Mouse (Mus musculus): ENCODE measurements around the gene Crocc. TPM values are rescaled to one million over a fixed set of nuclear protein-coding genes. Genes with fewer than 3 reads are reported as not detected.

Gene Crocc
- 5.3 and 5.5 TPM in 2 replicates for polyA plus RNA-seq (2015; fragmentation: Nextera tagmentation; extraction: Ambion mirVana)

DNA sequence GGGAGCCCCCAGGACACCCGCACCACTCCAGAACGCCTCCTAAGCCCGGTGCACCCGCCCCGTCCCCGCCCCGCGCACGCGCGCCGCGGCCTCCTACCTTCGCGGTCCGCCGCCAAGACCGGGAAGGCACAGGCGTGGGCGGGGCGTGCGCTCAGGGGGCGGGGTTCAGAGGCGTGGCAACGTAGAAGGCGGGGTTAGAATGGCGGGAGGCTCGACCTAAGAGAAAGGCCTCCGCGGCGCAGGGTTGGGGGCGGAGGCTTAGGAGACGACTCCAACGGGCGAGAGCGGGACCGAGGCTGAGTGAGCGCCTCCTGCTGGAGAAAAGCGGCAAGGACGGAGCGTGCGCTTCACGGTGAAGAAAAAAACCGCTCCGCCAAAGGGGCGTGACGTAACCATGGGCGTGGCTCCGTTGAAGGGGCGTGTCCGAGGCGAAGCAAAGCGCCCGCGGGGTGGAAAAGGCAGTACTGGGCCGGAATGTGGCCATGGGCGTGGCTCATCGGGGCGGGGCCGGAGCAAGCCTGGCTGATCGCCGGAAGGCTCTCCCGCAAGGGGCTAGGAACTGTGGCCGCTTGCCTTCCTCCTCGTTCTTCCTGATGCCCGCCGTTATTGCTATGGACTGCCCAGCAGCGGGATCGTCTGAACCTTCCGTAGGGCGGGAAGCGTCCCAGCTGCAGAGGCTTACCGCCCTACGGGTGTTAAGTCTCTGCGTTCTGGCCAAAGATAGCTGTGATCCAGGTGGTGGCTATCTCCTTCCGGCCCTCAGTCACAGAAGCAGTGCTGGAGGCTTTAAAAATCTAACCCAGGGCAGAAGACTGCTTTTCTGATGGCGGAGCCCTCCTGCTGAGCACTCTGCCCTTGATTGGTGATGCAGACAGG, at the start of gene Crocc:
Crocc (minus strand) TSS at position 125 of the 876 bp plus-strand sequence.
- peak within 1 kb of the TSS; percentile 76 for H3K4me2 ChIP-seq (ENCODE audit: low read depth, low read length)
- no peaks in the 10 kb centered on the region for H3K27me3 ChIP-seq (ENCODE audit: control insufficient read depth, insufficient read depth, low read depth, low read length)
- no peaks in the 10 kb centered on the region for H3K9me3 ChIP-seq (ENCODE audit: control insufficient read depth, low read length)
- H3K4me1 ChIP-seq (replicated peaks; ENCODE audit: control insufficient read depth, insufficient read depth, low read length), result peaks cover 19% of the 10 kb centered on the region
- peak; percentile 97 for ATAC-seq (ENCODE audit: low read depth)
- peak within 1 kb of the TSS; percentile 96 for H3K27ac ChIP-seq (ENCODE audit: low read length)
- H3K36me3 ChIP-seq (ENCODE audit: control insufficient read depth, insufficient read depth, low read length), result peaks cover 9% of the 10 kb centered on the region; the same call in 1 of the 2 replicates
- H3K4me3 ChIP-seq (ENCODE audit: low read length), result peak within 1 kb of the TSS; percentile 67
- H3K9ac ChIP-seq (ENCODE audit: low read length), result peak within 1 kb of the TSS; percentile 83
- under 1% methylated on average over 75 of the region's 77 CpGs for WGBS

DNA sequence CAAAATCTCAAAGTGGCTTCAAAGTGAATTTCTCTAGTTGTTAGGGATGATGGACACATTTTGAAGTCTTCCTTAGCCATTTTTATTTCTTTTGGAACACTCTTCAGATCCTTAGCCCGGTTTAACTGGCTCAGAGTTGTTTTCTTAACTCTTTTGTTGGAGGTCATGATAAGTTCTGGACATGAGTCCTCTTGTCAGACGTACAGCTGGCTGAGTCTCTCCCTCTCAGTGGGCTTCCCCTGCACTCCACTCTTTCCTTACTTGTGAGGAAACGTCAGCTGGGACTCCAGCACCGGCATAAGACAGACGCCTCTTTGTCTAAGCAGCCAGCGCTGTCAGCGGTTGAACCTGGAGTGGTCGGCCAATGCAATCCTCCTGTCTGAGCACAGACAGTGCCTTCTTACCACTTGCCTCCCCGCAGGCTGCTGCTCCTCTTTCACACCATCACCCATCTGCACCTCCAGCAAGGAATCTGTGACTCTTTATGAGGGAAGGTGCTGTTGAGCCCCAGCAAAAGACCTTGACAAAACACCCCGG, 47.9 kb upstream of the Crocc start:
- H3K9ac ChIP-seq (ENCODE audit: low read length), result no peak overlapping the region
- WGBS, result 11% methylated on average over 10 of the region's 10 CpGs
- H3K4me3 ChIP-seq (ENCODE audit: low read length), result no peak overlapping the region
- H3K9me3 ChIP-seq (ENCODE audit: control insufficient read depth, low read length), result no peaks in the 10 kb centered on the region
- peaks cover 17% of the 10 kb centered on the region; the same call in 1 of the 2 replicates for H3K36me3 ChIP-seq (ENCODE audit: control insufficient read depth, insufficient read depth, low read length)
- H3K27me3 ChIP-seq (ENCODE audit: control insufficient read depth, insufficient read depth, low read depth, low read length), result no peaks in the 10 kb centered on the region
- H3K4me2 ChIP-seq (ENCODE audit: low read depth, low read length), result no peak overlapping the region
- no peak overlapping the region for H3K27ac ChIP-seq (ENCODE audit: low read length)
- H3K4me1 ChIP-seq (replicated peaks; ENCODE audit: control insufficient read depth, insufficient read depth, low read length), result peaks cover 2% of the 10 kb centered on the region; the same call in 1 of the 2 replicates
- ATAC-seq (ENCODE audit: low read depth), result no peak

DNA sequence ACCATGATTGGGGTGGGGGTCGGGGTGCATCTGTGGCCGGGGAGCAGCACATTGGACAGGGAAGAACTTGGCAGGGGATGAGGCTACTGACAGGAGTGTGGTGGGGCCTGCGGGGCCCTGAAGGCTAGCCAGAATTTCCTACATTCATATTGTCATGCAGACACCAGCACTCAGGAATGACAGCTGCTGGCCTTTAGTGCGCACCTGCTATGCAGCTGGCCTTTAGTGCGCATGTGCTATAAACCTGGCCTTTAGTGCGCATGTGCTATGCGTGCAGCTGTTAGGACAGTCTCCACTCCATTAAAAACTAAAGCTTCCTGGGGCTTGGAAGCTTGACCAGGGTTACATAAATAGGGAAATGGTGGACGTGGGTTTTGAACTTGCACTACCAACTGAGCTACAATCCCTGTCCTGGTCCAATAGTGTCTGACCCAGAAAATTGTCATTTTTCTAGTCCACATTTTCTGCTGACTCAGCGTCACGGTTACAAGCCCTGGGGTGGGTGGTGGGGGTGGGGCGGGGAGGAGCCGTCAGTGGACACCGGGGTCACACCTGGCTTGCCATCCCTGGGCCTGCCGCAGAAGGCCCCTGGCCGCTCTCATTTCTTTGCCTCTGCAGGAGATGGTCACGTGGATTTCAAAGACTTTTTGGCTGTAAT, 46.3 kb upstream of the Crocc start:
- Histone ChIP-seq H3K4me2 (ENCODE audit: low read depth, low read length) (no peak overlapping the region), H3K27me3 (ENCODE audit: control insufficient read depth, insufficient read depth, low read depth, low read length) (no peaks in the 10 kb centered on the region), H3K27ac (ENCODE audit: low read length) (no peak overlapping the region), H3K4me3 (ENCODE audit: low read length) (no peak overlapping the region), H3K9ac (ENCODE audit: low read length) (no peak overlapping the region), H3K36me3 (ENCODE audit: control insufficient read depth, insufficient read depth, low read length) (peaks cover 10% of the 10 kb centered on the region; the same call in 1 of the 2 replicates), H3K4me1 (replicated peaks; ENCODE audit: control insufficient read depth, insufficient read depth, low read length) (peaks cover 2% of the 10 kb centered on the region; the same call in 1 of the 2 replicates), H3K9me3 (ENCODE audit: control insufficient read depth, low read length) (no peaks in the 10 kb centered on the region)
- 71% methylated on average over 16 of the region's 16 CpGs for WGBS
- ATAC-seq (ENCODE audit: low read depth), result no peak

DNA sequence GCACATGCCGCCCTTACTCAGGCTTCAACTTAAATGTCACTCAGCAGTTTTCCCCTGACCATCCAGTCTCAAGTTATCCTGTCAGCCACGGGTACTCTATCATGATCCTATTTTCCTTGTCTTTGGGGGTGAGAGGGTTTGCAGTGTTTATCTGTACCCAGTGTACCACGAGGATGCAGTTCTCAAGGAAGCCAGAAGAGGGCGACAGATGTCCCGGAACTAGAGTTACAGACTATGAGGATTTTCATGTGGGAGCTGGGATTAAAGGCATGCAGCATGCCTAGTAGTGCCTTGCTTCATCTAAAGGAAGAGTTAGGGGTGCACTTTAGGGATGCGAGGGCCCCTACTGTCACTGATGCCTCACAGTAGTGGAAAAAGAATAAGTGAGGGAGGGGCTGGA, 41.5 kb upstream of the Crocc start:
- H3K4me2 ChIP-seq (ENCODE audit: low read depth, low read length), result no peak overlapping the region
- 64% methylated on average over 6 of the region's 6 CpGs for WGBS
- no peak for ATAC-seq (ENCODE audit: low read depth)
- H3K9me3 ChIP-seq (ENCODE audit: control insufficient read depth, low read length), result no peaks in the 10 kb centered on the region
- H3K36me3 ChIP-seq (ENCODE audit: control insufficient read depth, insufficient read depth, low read length), result no peaks in the 10 kb centered on the region
- no peak overlapping the region for H3K4me3 ChIP-seq (ENCODE audit: low read length)
- H3K4me1 ChIP-seq (replicated peaks; ENCODE audit: control insufficient read depth, insufficient read depth, low read length), result no peaks in the 10 kb centered on the region
- no peaks in the 10 kb centered on the region for H3K27me3 ChIP-seq (ENCODE audit: control insufficient read depth, insufficient read depth, low read depth, low read length)
- no peak overlapping the region for H3K27ac ChIP-seq (ENCODE audit: low read length)
- H3K9ac ChIP-seq (ENCODE audit: low read length), result no peak overlapping the region

DNA sequence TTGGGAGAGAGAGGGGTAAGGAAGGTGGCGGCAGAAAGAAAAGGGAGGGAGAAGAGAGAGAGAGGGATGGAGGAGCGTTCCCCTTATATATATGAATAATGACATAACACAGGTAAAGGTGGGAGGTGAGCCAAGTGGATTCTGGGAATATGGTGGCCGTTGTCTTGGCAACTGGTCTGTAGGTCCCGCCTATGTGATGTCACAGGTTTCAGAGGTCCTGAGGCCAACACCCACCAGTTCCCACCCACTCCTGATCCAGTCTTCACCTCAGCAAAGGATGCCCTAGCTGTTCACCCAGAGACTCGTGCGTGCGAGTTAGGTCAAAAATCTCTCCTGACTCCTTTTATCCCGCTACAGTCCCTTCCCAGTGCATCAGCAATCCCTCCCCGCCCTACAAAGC, 40.9 kb upstream of the Crocc start:
- no peak overlapping the region for H3K4me2 ChIP-seq (ENCODE audit: low read depth, low read length)
- no peaks in the 10 kb centered on the region for H3K4me1 ChIP-seq (replicated peaks; ENCODE audit: control insufficient read depth, insufficient read depth, low read length)
- no peaks in the 10 kb centered on the region for H3K27me3 ChIP-seq (ENCODE audit: control insufficient read depth, insufficient read depth, low read depth, low read length)
- no peak overlapping the region for H3K4me3 ChIP-seq (ENCODE audit: low read length)
- no peaks in the 10 kb centered on the region for H3K36me3 ChIP-seq (ENCODE audit: control insufficient read depth, insufficient read depth, low read length)
- no peak for ATAC-seq (ENCODE audit: low read depth)
- 89% methylated on average over 9 of the region's 9 CpGs for WGBS
- no peak overlapping the region for H3K27ac ChIP-seq (ENCODE audit: low read length)
- H3K9me3 ChIP-seq (ENCODE audit: control insufficient read depth, low read length), result no peaks in the 10 kb centered on the region
- H3K9ac ChIP-seq (ENCODE audit: low read length), result no peak overlapping the region

DNA sequence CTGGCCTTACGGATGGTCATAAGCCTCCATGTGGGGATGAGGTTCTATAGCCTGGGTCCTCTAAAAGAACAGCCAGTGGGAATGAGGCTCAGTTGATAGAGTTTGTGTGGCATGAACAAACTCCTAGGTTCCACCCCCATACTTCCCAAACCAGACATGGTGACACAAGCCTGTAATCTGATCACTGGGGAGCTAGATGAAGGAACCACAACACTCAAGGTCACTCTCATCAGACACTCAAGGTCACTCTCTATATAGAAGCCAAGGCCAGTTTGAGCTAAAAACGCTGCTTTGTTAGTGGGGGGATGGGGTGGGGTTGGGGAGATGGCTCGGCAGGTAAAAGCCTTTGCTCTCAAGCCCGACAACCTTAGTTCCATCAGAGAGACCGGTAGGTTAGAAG, 39.6 kb upstream of the Crocc start:
- ATAC-seq (ENCODE audit: low read depth), result no peak
- no peaks in the 10 kb centered on the region for H3K9me3 ChIP-seq (ENCODE audit: control insufficient read depth, low read length)
- no peaks in the 10 kb centered on the region for H3K27me3 ChIP-seq (ENCODE audit: control insufficient read depth, insufficient read depth, low read depth, low read length)
- no peak overlapping the region for H3K9ac ChIP-seq (ENCODE audit: low read length)
- no peak overlapping the region for H3K4me3 ChIP-seq (ENCODE audit: low read length)
- 71% methylated on average over 5 of the region's 5 CpGs for WGBS
- no peaks in the 10 kb centered on the region for H3K4me1 ChIP-seq (replicated peaks; ENCODE audit: control insufficient read depth, insufficient read depth, low read length)
- H3K36me3 ChIP-seq (ENCODE audit: control insufficient read depth, insufficient read depth, low read length), result no peaks in the 10 kb centered on the region
- H3K4me2 ChIP-seq (ENCODE audit: low read depth, low read length), result no peak overlapping the region
- H3K27ac ChIP-seq (ENCODE audit: low read length), result no peak overlapping the region

DNA sequence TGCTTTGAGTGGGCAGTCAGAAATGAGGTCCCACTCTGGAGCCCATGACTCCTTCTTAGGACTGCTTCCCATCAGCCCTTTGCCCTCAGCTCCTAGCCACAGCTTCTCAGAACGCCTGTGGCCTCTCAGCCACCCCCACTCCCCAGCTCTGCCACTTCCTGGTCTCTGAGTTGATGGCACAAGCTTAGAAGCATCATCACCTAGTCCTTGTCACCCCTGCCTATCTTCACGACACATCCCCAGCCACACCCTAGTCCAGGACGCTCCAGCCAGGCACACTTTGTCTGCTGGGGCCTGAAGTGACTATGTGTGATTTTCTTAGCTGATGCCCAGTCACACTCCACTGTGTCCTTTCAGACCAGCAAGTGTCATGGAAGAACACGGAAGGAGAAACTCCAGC, 38.6 kb upstream of the Crocc start:
- 55% methylated on average over 4 of the region's 4 CpGs for WGBS
- H3K4me3 ChIP-seq (ENCODE audit: low read length), result no peak overlapping the region
- no peak overlapping the region for H3K9ac ChIP-seq (ENCODE audit: low read length)
- H3K36me3 ChIP-seq (ENCODE audit: control insufficient read depth, insufficient read depth, low read length), result no peaks in the 10 kb centered on the region
- no peak overlapping the region for H3K27ac ChIP-seq (ENCODE audit: low read length)
- no peaks in the 10 kb centered on the region for H3K27me3 ChIP-seq (ENCODE audit: control insufficient read depth, insufficient read depth, low read depth, low read length)
- no peaks in the 10 kb centered on the region for H3K9me3 ChIP-seq (ENCODE audit: control insufficient read depth, low read length)
- ATAC-seq (ENCODE audit: low read depth), result no peak
- no peaks in the 10 kb centered on the region for H3K4me1 ChIP-seq (replicated peaks; ENCODE audit: control insufficient read depth, insufficient read depth, low read length)
- no peak overlapping the region for H3K4me2 ChIP-seq (ENCODE audit: low read depth, low read length)

DNA sequence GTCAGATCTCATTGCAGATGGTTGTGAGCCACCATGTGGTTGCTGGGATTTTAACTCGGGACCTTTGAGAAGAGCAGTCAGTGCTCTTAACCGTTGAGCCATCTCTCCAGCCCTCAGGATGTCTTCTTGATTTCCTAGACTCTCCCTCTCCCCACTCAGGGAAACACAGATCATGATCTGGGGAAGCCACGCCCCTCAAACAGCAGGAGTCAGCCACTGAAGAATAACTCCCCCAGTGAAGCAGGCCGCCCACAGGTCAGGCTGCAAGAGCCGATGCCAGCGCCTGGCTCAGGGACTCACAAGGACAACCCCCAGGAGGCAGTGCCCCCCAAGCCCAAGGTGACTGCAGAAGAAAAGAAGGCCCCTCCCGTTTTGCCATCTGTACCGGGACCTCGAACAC, 36.4 kb upstream of the Crocc start:
- Histone ChIP-seq H3K4me1 (replicated peaks; ENCODE audit: control insufficient read depth, insufficient read depth, low read length) (no peaks in the 10 kb centered on the region), H3K4me2 (ENCODE audit: low read depth, low read length) (no peak overlapping the region), H3K9me3 (ENCODE audit: control insufficient read depth, low read length) (no peaks in the 10 kb centered on the region), H3K27ac (ENCODE audit: low read length) (no peak overlapping the region), H3K27me3 (ENCODE audit: control insufficient read depth, insufficient read depth, low read depth, low read length) (no peaks in the 10 kb centered on the region), H3K4me3 (ENCODE audit: low read length) (no peak overlapping the region), H3K9ac (ENCODE audit: low read length) (no peak overlapping the region), H3K36me3 (ENCODE audit: control insufficient read depth, insufficient read depth, low read length) (no peaks in the 10 kb centered on the region)
- 20% methylated on average over 9 of the region's 9 CpGs for WGBS
- ATAC-seq (ENCODE audit: low read depth), result no peak

DNA sequence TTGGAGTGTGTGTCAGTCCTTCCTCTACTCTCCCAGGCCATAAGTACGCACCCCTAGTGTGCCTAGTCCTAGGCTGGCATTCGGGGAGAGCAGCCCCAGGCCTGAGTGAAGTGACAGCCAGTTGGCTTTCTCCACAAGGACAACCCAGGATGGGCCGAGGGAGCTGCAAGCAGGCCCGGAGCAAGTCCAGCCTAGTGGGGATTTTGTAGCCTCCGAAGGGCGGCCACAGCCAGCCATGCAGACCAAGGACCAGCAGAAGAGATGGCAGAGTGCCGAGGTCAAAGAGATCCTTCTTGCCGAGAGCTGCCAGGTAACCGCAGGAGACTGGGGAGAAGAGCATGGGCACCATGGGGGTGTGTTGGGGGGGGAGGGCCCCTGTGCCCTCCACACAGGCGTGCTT, 34.7 kb upstream of the Crocc start:
- H3K27ac ChIP-seq (ENCODE audit: low read length), result no peak overlapping the region
- H3K4me3 ChIP-seq (ENCODE audit: low read length), result no peak overlapping the region
- no peaks in the 10 kb centered on the region for H3K4me1 ChIP-seq (replicated peaks; ENCODE audit: control insufficient read depth, insufficient read depth, low read length)
- H3K9me3 ChIP-seq (ENCODE audit: control insufficient read depth, low read length), result no peaks in the 10 kb centered on the region
- H3K36me3 ChIP-seq (ENCODE audit: control insufficient read depth, insufficient read depth, low read length), result no peaks in the 10 kb centered on the region
- H3K27me3 ChIP-seq (ENCODE audit: control insufficient read depth, insufficient read depth, low read depth, low read length), result no peaks in the 10 kb centered on the region
- WGBS, result 63% methylated on average over 10 of the region's 10 CpGs
- no peak overlapping the region for H3K9ac ChIP-seq (ENCODE audit: low read length)
- no peak overlapping the region for H3K4me2 ChIP-seq (ENCODE audit: low read depth, low read length)
- no peak for ATAC-seq (ENCODE audit: low read depth)
